Mouse (Mus musculus) bone marrow, adult 2 months (tissue): ENCODE measurements around the gene Crebrf. TPM values are rescaled to one million over a fixed set of nuclear protein-coding genes. Genes with fewer than 3 reads are reported as not detected.

Experiments
- H3K27ac ChIP-seq: fragments of 200-500 bp; 2 replicates; pipeline ENCODE4 v1.5.1; 2012; ENCODE audit warnings: low read depth, mild to moderate bottlenecking, control low read depth, inconsistent platforms, low read length; ENCODE audit not compliant: control insufficient read depth, poor library complexity, insufficient read depth
- H3K4me1 ChIP-seq: fragments of 200-500 bp; 2 replicates; pipeline ENCODE4 v1.6.1; 2011; ENCODE audit warnings: low read length; ENCODE audit not compliant: control insufficient read depth, insufficient read depth
- H3K4me3 ChIP-seq: fragments of 200-500 bp; replicated peaks from 2 replicates; pipeline ENCODE3; 2011; ENCODE audit warnings: mild to moderate bottlenecking, low read depth, low read length, control low read depth; ENCODE audit not compliant: control insufficient read depth
- CTCF ChIP-seq: fragments of 200-500 bp; IDR thresholded peaks from 2 replicates; pipeline ENCODE4 v1.5.1; 2011; ENCODE audit warnings: low read length, control low read depth; ENCODE audit not compliant: control insufficient read depth, insufficient read depth
- POLR2A ChIP-seq: fragments of 200-500 bp; IDR thresholded peaks from 2 replicates; pipeline ENCODE4 v1.6.1; 2011; ENCODE audit warnings: low read depth, mild to moderate bottlenecking, control low read depth, low read length, borderline replicate concordance; ENCODE audit not compliant: control insufficient read depth
- WGBS: fragments of 180-500 bp; shearing (Covaris S2); methylation state at CpG from one replicate; pipeline ENCODE4 v1.1.7; 2018; 5-methylcytosine and 5-hydroxymethylcytosine counted together
- polyA plus RNA-seq: library from polyadenylated mRNA; stranded (reverse); fragments of >200 nt; gene quantifications from 2 replicates; pipeline ENCODE4 v1.2.4, GENCODE M21; 2011; ENCODE audit warnings: low replicate concordance; ENCODE audit not compliant: missing spikeins, insufficient read depth, insufficient read length

The Crebrf gene
- polyA plus RNA-seq, 1 experiment, result 28.1 TPM

GRCm38 (mm10) chr17:26789460-26790268 lies 74.2 kb downstream of the Crebrf start:
- peak overlapping the region; percentile 67; the same call in 1 of the 2 replicates for H3K27ac ChIP-seq

GRCm38 (mm10) chr17:26790269-26791214 lies 75.1 kb downstream of the Crebrf start:
- H3K4me1 ChIP-seq, result peaks cover 2% of the 10 kb centered on the region; the same call in 1 of the 2 replicates
- WGBS, result 73% methylated on average over 11 of the region's 11 CpGs
- no peak overlapping the region for H3K4me3 ChIP-seq
- TF ChIP-seq POLR2A, result no peak
- H3K27ac ChIP-seq, result peak overlapping the region; percentile 67

More at GRCm38 (mm10) chr17:26789460-26790268, 74.2 kb downstream of the Crebrf start:
- no peak overlapping the region for H3K4me3 ChIP-seq
- WGBS, result 79% methylated on average over 8 of the region's 8 CpGs
- TF ChIP-seq CTCF, result no peak
- TF ChIP-seq POLR2A, result no peak
- peaks cover 4% of the 10 kb centered on the region for H3K4me1 ChIP-seq

GRCm38 (mm10) chr17:26791580-26791979 lies 76.1 kb downstream of the Crebrf start:
- H3K4me3 ChIP-seq, result no peak overlapping the region
- 85% methylated on average over 7 of the region's 7 CpGs for WGBS
- H3K27ac ChIP-seq, result peak overlapping the region; percentile 67
- TF ChIP-seq POLR2A (no peak), CTCF (no peak)
- peaks cover 2% of the 10 kb centered on the region; the same call in 1 of the 2 replicates for H3K4me1 ChIP-seq

GRCm38 (mm10) chr17:26792096-26792495 lies 76.6 kb downstream of the Crebrf start:
- H3K27ac ChIP-seq, result peak overlapping the region; percentile 67; the same call in 1 of the 2 replicates
- H3K4me1 ChIP-seq, result peaks cover 2% of the 10 kb centered on the region; the same call in 1 of the 2 replicates
- 92% methylated on average over 15 of the region's 15 CpGs for WGBS
- H3K4me3 ChIP-seq, result no peak overlapping the region
- TF ChIP-seq CTCF, result no peak
- TF ChIP-seq POLR2A, result no peak

GRCm38 (mm10) chr17:26793068-26793765 lies 77.8 kb downstream of the Crebrf start:
- Histone ChIP-seq H3K4me3 (no peak overlapping the region), H3K27ac (no peak overlapping the region), H3K4me1 (peaks cover 2% of the 10 kb centered on the region; the same call in 1 of the 2 replicates)
- TF ChIP-seq POLR2A (no peak), CTCF (no peak)
- 66% methylated on average over 5 of the region's 5 CpGs for WGBS

- Histone ChIP-seq H3K4me3 (no peak overlapping the region), H3K4me1 (peaks cover 2% of the 10 kb centered on the region; the same call in 1 of the 2 replicates), H3K27ac (no peak overlapping the region)
- TF ChIP-seq POLR2A (no peak), CTCF (peak; percentile 73)
- WGBS, result 17% methylated on average over 3 of the region's 3 CpGs
Measured at GRCm38 (mm10) chr17:26794744-26795143, 79.3 kb downstream of the Crebrf start.

- Histone ChIP-seq H3K27ac (no peak overlapping the region), H3K4me3 (no peak overlapping the region), H3K4me1 (peaks cover 2% of the 10 kb centered on the region; the same call in 1 of the 2 replicates)
- 55% methylated on average over 7 of the region's 7 CpGs for WGBS
- TF ChIP-seq CTCF (no peak), POLR2A (no peak)
Measured at GRCm38 (mm10) chr17:26795386-26795785, 79.9 kb downstream of the Crebrf start.
